Mouse (Mus musculus): ENCODE measurements at regions not wholly inside any gene's neighbourhood (a gene's known extent, or its start where the extent isn't known, plus 50 kb on each side); places are given as distances from the start of the nearest gene placed in this dataset.
A peak's percentile ranks its signal among the peaks of the same experiment; 100 is the strongest.

DNA sequence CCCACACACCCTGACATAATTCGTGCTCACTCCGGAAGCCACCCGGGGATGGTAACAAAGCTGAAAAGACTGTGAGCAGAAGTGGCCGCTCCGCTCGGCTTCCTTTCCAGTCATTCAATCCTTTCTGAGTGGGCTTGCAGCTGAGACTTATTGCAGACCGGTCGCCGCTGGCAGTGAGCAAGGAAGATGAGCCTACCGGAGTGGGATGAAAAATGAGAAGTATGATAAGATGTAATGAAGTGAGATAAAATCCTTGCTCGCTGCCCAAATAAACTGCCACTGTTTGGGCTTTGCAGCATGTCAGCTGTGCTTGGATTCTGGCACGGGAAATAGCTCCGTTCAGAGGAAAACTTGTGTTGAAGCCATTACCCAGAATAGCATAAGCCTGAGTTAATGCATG lies 82.7 kb upstream of the Lingo2 start:
- Histone ChIP-seq H3K27ac (replicated peaks) (no peak overlapping the region), H3K9ac (no peak overlapping the region), H3K4me3 (peak overlapping the region; percentile 24), H3K27me3 (no peaks in the 10 kb centered on the region), H3K36me3 (no peaks in the 10 kb centered on the region), H3K4me1 (replicated peaks) (no peaks in the 10 kb centered on the region), H3K4me2 (peak overlapping the region; percentile 43), H3K9me3 (no peaks in the 10 kb centered on the region)
- 65% methylated on average over 13 of the region's 13 CpGs for WGBS
- ATAC-seq (ENCODE audit: low FRiP score, low read depth) = peak; percentile 78
